Mouse (Mus musculus) lung, postnatal 4 days (tissue): ENCODE measurements around the gene Lrmda.

Experiments
- DNase-seq, 2 experiments: peaks; one replicate each; pipeline ENCODE4 v3.0.0; 2021

Lrmda gene

GRCm38 (mm10) chr14:21992321-21992885, 27.1 kb upstream of the Lrmda start:
- no peak for DNase-seq

- peak in 1 of 2 experiments; percentile 32 for DNase-seq
Observed at GRCm38 (mm10) chr14:21993251-21994060, 26.1 kb upstream of the Lrmda start.

- peak; percentile 41 to 54 for DNase-seq
Observed at GRCm38 (mm10) chr14:21994061-21994990, 25.2 kb upstream of the Lrmda start.

- peak; percentile 88 to 90 for DNase-seq
Observed at GRCm38 (mm10) chr14:21995031-21995754, 24.3 kb upstream of the Lrmda start.

GRCm38 (mm10) chr14:21999588-21999987, 19.9 kb upstream of the Lrmda start:
- peak in 1 of 2 experiments; percentile 36 for DNase-seq

GRCm38 (mm10) chr14:22003231-22003630, 16.3 kb upstream of the Lrmda start:
- DNase-seq = no peak

GRCm38 (mm10) chr14:22003631-22004030, 15.9 kb upstream of the Lrmda start:
- DNase-seq = no peak

GRCm38 (mm10) chr14:22004943-22005342, 14.6 kb upstream of the Lrmda start:
- no peak for DNase-seq

GRCm38 (mm10) chr14:22007006-22007405, 12.5 kb upstream of the Lrmda start:
- DNase-seq = no peak

GRCm38 (mm10) chr14:22014315-22014714, 5.2 kb upstream of the Lrmda start:
- DNase-seq = no peak

- peak; percentile 58 to 86 for DNase-seq
Observed at GRCm38 (mm10) chr14:22014781-22015180, 4.7 kb upstream of the Lrmda start.

- DNase-seq = peak; percentile 38 to 60
Observed at GRCm38 (mm10) chr14:22017011-22017410, 2.5 kb upstream of the Lrmda start.

- DNase-seq = peak in 1 of 2 experiments; percentile 47
Observed at GRCm38 (mm10) chr14:22019949-22020845, 685 bp downstream of the Lrmda start.

- DNase-seq = peak; percentile 50 to 63
Observed at GRCm38 (mm10) chr14:22020885-22021284, 1.4 kb downstream of the Lrmda start.

- DNase-seq = no peak
Observed at GRCm38 (mm10) chr14:22023533-22023932, 4.0 kb downstream of the Lrmda start.

- DNase-seq = no peak
Observed at GRCm38 (mm10) chr14:22035900-22036299, 16.4 kb downstream of the Lrmda start.

- no peak for DNase-seq
Observed at GRCm38 (mm10) chr14:22036338-22036737, 16.8 kb downstream of the Lrmda start.

- DNase-seq = no peak
Observed at GRCm38 (mm10) chr14:22036802-22037497, 17.4 kb downstream of the Lrmda start.

GRCm38 (mm10) chr14:22037498-22038131, 18.1 kb downstream of the Lrmda start:
- DNase-seq = no peak

- no peak for DNase-seq
Observed at GRCm38 (mm10) chr14:22042146-22042545, 22.6 kb downstream of the Lrmda start.
